Mouse (Mus musculus): ENCODE results near the gene St3gal3. TPM values are rescaled to one million over a fixed set of nuclear protein-coding genes. Genes with fewer than 3 reads are reported as not detected.

St3gal3 gene
- total and polyA plus RNA-seq, 3 experiments: 6.9 to 13.8 (median 13.4) TPM

- ATAC-seq (ENCODE audit: extremely low read depth, insufficient number of reproducible peaks, low FRiP score, poor library complexity, severe bottlenecking): no peak
These were observed 112.3 kb downstream of the St3gal3 start for GRCm38 (mm10) chr4:118022406-118022805.

GRCm38 (mm10) chr4:118019640-118020039 lies 115.1 kb downstream of the St3gal3 start:
- TF ChIP-seq GATA1 (IDR thresholded peaks at IDR 0.05; ENCODE audit: borderline replicate concordance, low read length) (no peak), POLR2AphosphoS5 (IDR thresholded peaks at IDR 0.05; ENCODE audit: insufficient replicate concordance, low read depth, low read length) (no peak), GATA2 (IDR thresholded peaks at IDR 0.05; ENCODE audit: borderline replicate concordance, low read depth, low read length) (no peak), TAL1 (conservative IDR thresholded peaks at IDR 0.05; ENCODE audit: low read depth, low read length) (no peak), CTCF (IDR thresholded peaks at IDR 0.05; ENCODE audit: low read depth, low read length) (no peak)
- ATAC-seq (ENCODE audit: extremely low read depth, insufficient number of reproducible peaks, low FRiP score, poor library complexity, severe bottlenecking) (no peak), DNase-seq (ENCODE audit: low spot score) (no peak)
- Histone ChIP-seq H3K4me1 (ENCODE audit: insufficient read depth, low read depth, low read length) (peaks cover 3% of the 10 kb centered on the region; the same call in 1 of the 2 replicates), H3K36me3 (replicated peaks) (peaks cover 52% of the 10 kb centered on the region), H3K27me3 (ENCODE audit: insufficient read depth, low read length) (no peaks in the 10 kb centered on the region), H3K9me3 (replicated peaks) (no peaks in the 10 kb centered on the region), H3K4me3 (ENCODE audit: low read depth, low read length) (no peak overlapping the region)

More at GRCm38 (mm10) chr4:118022406-118022805, 112.3 kb downstream of the St3gal3 start:
- Histone ChIP-seq H3K9me3 (replicated peaks) (no peaks in the 10 kb centered on the region), H3K36me3 (replicated peaks) (peaks cover 50% of the 10 kb centered on the region), H3K4me3 (ENCODE audit: low read depth, low read length) (no peak overlapping the region), H3K27me3 (ENCODE audit: insufficient read depth, low read length) (no peaks in the 10 kb centered on the region), H3K4me1 (ENCODE audit: insufficient read depth, low read depth, low read length) (no peaks in the 10 kb centered on the region)
- DNase-seq (ENCODE audit: low spot score): no peak
- no peak for TF ChIP-seq GATA2 (IDR thresholded peaks at IDR 0.05; ENCODE audit: borderline replicate concordance, low read depth, low read length)
- no peak for TF ChIP-seq CTCF (IDR thresholded peaks at IDR 0.05; ENCODE audit: low read depth, low read length)
- TF ChIP-seq POLR2AphosphoS5 (IDR thresholded peaks at IDR 0.05; ENCODE audit: insufficient replicate concordance, low read depth, low read length): no peak
- TF ChIP-seq TAL1 (conservative IDR thresholded peaks at IDR 0.05; ENCODE audit: low read depth, low read length): no peak
- no peak for TF ChIP-seq GATA1 (IDR thresholded peaks at IDR 0.05; ENCODE audit: borderline replicate concordance, low read length)

GRCm38 (mm10) chr4:118019218-118019617 lies 115.5 kb downstream of the St3gal3 start:
- no peak for DNase-seq (ENCODE audit: low spot score)
- peaks cover 3% of the 10 kb centered on the region; the same call in 1 of the 2 replicates for H3K4me1 ChIP-seq (ENCODE audit: insufficient read depth, low read depth, low read length)
- H3K9me3 ChIP-seq (replicated peaks): no peaks in the 10 kb centered on the region
- no peaks in the 10 kb centered on the region for H3K27me3 ChIP-seq (ENCODE audit: insufficient read depth, low read length)
- H3K4me3 ChIP-seq (ENCODE audit: low read depth, low read length): no peak overlapping the region
- TF ChIP-seq POLR2AphosphoS5 (IDR thresholded peaks at IDR 0.05; ENCODE audit: insufficient replicate concordance, low read depth, low read length): no peak
- no peak for TF ChIP-seq TAL1 (conservative IDR thresholded peaks at IDR 0.05; ENCODE audit: low read depth, low read length)
- no peak for TF ChIP-seq GATA2 (IDR thresholded peaks at IDR 0.05; ENCODE audit: borderline replicate concordance, low read depth, low read length)
- TF ChIP-seq GATA1 (IDR thresholded peaks at IDR 0.05; ENCODE audit: borderline replicate concordance, low read length): no peak
- TF ChIP-seq CTCF (IDR thresholded peaks at IDR 0.05; ENCODE audit: low read depth, low read length): no peak
- H3K36me3 ChIP-seq (replicated peaks): peaks cover 55% of the 10 kb centered on the region
- no peak for ATAC-seq (ENCODE audit: extremely low read depth, insufficient number of reproducible peaks, low FRiP score, poor library complexity, severe bottlenecking)

GRCm38 (mm10) chr4:118017021-118017805 lies 117.5 kb downstream of the St3gal3 start:
- Histone ChIP-seq H3K27me3 (ENCODE audit: insufficient read depth, low read length) (no peaks in the 10 kb centered on the region), H3K36me3 (replicated peaks) (peaks cover 53% of the 10 kb centered on the region), H3K4me3 (ENCODE audit: low read depth, low read length) (no peak overlapping the region), H3K4me1 (ENCODE audit: insufficient read depth, low read depth, low read length) (peaks cover 3% of the 10 kb centered on the region; the same call in 1 of the 2 replicates), H3K9me3 (replicated peaks) (no peaks in the 10 kb centered on the region)
- ATAC-seq (ENCODE audit: extremely low read depth, insufficient number of reproducible peaks, low FRiP score, poor library complexity, severe bottlenecking): no peak
- no peak for DNase-seq (ENCODE audit: low spot score)
- TF ChIP-seq GATA2 (IDR thresholded peaks at IDR 0.05; ENCODE audit: borderline replicate concordance, low read depth, low read length) (no peak), CTCF (IDR thresholded peaks at IDR 0.05; ENCODE audit: low read depth, low read length) (no peak)

- Histone ChIP-seq H3K4me3 (ENCODE audit: low read depth, low read length) (no peak overlapping the region), H3K9me3 (replicated peaks) (no peaks in the 10 kb centered on the region), H3K4me1 (ENCODE audit: insufficient read depth, low read depth, low read length) (peaks cover 3% of the 10 kb centered on the region; the same call in 1 of the 2 replicates), H3K27me3 (ENCODE audit: insufficient read depth, low read length) (no peaks in the 10 kb centered on the region), H3K36me3 (replicated peaks) (peaks cover 59% of the 10 kb centered on the region)
- DNase-seq (ENCODE audit: low spot score) (no peak), ATAC-seq (ENCODE audit: extremely low read depth, insufficient number of reproducible peaks, low FRiP score, poor library complexity, severe bottlenecking) (no peak)
- TF ChIP-seq CTCF (IDR thresholded peaks at IDR 0.05; ENCODE audit: low read depth, low read length) (no peak), GATA2 (IDR thresholded peaks at IDR 0.05; ENCODE audit: borderline replicate concordance, low read depth, low read length) (no peak), GATA1 (IDR thresholded peaks at IDR 0.05; ENCODE audit: borderline replicate concordance, low read length) (no peak), POLR2AphosphoS5 (IDR thresholded peaks at IDR 0.05; ENCODE audit: insufficient replicate concordance, low read depth, low read length) (no peak), TAL1 (conservative IDR thresholded peaks at IDR 0.05; ENCODE audit: low read depth, low read length) (no peak)
These were observed 118.3 kb downstream of the St3gal3 start for GRCm38 (mm10) chr4:118016323-118016911.

GRCm38 (mm10) chr4:118015636-118016035 lies 119.1 kb downstream of the St3gal3 start:
- H3K4me1 ChIP-seq (ENCODE audit: insufficient read depth, low read depth, low read length): peaks cover 3% of the 10 kb centered on the region; the same call in 1 of the 2 replicates
- TF ChIP-seq CTCF (IDR thresholded peaks at IDR 0.05; ENCODE audit: low read depth, low read length) (no peak), TAL1 (conservative IDR thresholded peaks at IDR 0.05; ENCODE audit: low read depth, low read length) (no peak), GATA2 (IDR thresholded peaks at IDR 0.05; ENCODE audit: borderline replicate concordance, low read depth, low read length) (no peak), POLR2AphosphoS5 (IDR thresholded peaks at IDR 0.05; ENCODE audit: insufficient replicate concordance, low read depth, low read length) (no peak), GATA1 (IDR thresholded peaks at IDR 0.05; ENCODE audit: borderline replicate concordance, low read length) (no peak)
- no peak for DNase-seq (ENCODE audit: low spot score)

More at GRCm38 (mm10) chr4:118015636-118016035, 119.1 kb downstream of the St3gal3 start:
- H3K9me3 ChIP-seq (replicated peaks): no peaks in the 10 kb centered on the region
- H3K4me3 ChIP-seq (ENCODE audit: low read depth, low read length): no peak overlapping the region
- H3K27me3 ChIP-seq (ENCODE audit: insufficient read depth, low read length): no peaks in the 10 kb centered on the region
- peaks cover 62% of the 10 kb centered on the region for H3K36me3 ChIP-seq (replicated peaks)
- no peak for ATAC-seq (ENCODE audit: extremely low read depth, insufficient number of reproducible peaks, low FRiP score, poor library complexity, severe bottlenecking)

Measured in G1E (cell line).